Mouse (Mus musculus) hindbrain, embryonic 16.5 days (tissue): ENCODE results near the gene Senp2. TPM values are rescaled to one million over a fixed set of nuclear protein-coding genes. Genes with fewer than 3 reads are reported as not detected.

ENCODE experiments used
- ATAC-seq: fragments of 200-750 bp; cut with Nextera tagmentation; 2 replicates; pipeline ENCODE4 v1.8.0; 2017; ENCODE audit warnings: moderate TSS enrichment, moderate library complexity
- H3K27ac ChIP-seq: fragments of 300-500 bp; sonication (generic); 2 replicates; pipeline ENCODE4 v1.5.1; 2014; ENCODE audit warnings: low read depth, mild to moderate bottlenecking, control low read depth, low read length, moderate library complexity
- H3K27me3 ChIP-seq: fragments of 300-500 bp; sonication (generic); replicated peaks from 2 replicates; pipeline ENCODE4 v1.6.1; 2014; ENCODE audit warnings: low read length; ENCODE audit not compliant: control insufficient read depth, insufficient read depth
- H3K36me3 ChIP-seq: fragments of 300-500 bp; sonication (generic); 2 replicates; pipeline ENCODE4 v1.6.1; 2014; ENCODE audit warnings: mild to moderate bottlenecking, low read length, moderate library complexity, mixed read lengths; ENCODE audit not compliant: control insufficient read depth, insufficient read depth
- H3K4me1 ChIP-seq: fragments of 300-500 bp; sonication (generic); 2 replicates; pipeline ENCODE4 v1.6.1; 2014; ENCODE audit warnings: low read depth, low read length; ENCODE audit not compliant: control insufficient read depth, insufficient read depth
- H3K4me2 ChIP-seq: fragments of 300-500 bp; sonication (generic); 2 replicates; pipeline ENCODE4 v1.6.1; 2014; ENCODE audit warnings: mild to moderate bottlenecking, low read length, control low read depth, moderate library complexity
- H3K4me3 ChIP-seq: fragments of 300-500 bp; sonication (generic); 2 replicates; pipeline ENCODE4 v1.5.1; 2014; ENCODE audit warnings: mild to moderate bottlenecking, low read length, control low read depth, moderate library complexity
- H3K9ac ChIP-seq: fragments of 300-500 bp; sonication (generic); 2 replicates; pipeline ENCODE4 v1.6.1; 2014; ENCODE audit warnings: low read depth, mild to moderate bottlenecking, control low read depth, low read length, moderate library complexity
- H3K9me3 ChIP-seq: fragments of 300-500 bp; sonication (generic); 2 replicates; pipeline ENCODE4 v1.6.1; 2014; ENCODE audit warnings: mild to moderate bottlenecking, low read length, moderate library complexity; ENCODE audit not compliant: control insufficient read depth
- WGBS: fragments of 180-500 bp; shearing (Covaris S2); extraction: QIAGEN DNeasy Blood & Tissue Kit; methylation state at CpG from one replicate; pipeline ENCODE4 v1.1.7; 2014; 5-methylcytosine and 5-hydroxymethylcytosine counted together
- polyA plus RNA-seq: library from polyadenylated mRNA; unstranded; fragments of >200 nt; fragmentation: Nextera tagmentation; extraction: Ambion mirVana; gene quantifications from 2 replicates; pipeline ENCODE4 v1.2.1, GENCODE M21; 2015

The Senp2 gene
- polyA plus RNA-seq: 43.1 and 45.5 TPM in 2 replicates

DNA sequence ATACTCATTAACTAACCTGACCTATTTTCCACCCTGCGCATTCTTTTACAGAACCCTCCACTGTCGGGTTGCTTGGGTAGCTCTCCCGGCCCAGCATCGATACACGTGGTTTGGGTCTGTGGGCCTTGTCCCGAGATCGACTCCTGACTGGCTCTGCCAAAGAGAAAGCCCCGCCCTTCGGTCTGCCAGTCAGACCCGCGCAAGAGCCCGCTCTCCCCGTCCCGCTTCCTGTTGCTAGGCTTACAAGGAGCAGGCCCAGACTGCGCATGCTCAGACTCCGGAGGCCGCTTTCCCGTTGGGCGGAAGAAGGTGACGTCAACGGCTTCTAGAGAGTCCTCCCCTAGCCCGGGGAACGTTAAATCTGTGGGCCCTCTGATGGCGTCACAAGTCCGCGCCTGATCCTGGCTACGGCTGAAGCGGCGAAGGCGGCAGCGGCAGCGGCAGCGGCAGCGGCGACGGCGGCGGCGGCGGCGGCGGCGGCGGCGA lies at the start of gene Senp2:
Senp2 (plus strand) TSS at position 386 of the 486 bp plus-strand sequence.
- H3K4me3 ChIP-seq: peak within 1 kb of the TSS; percentile 97
- under 1% methylated on average over 38 of the region's 45 CpGs for WGBS
- H3K36me3 ChIP-seq: no peaks in the 10 kb centered on the region
- peaks cover 15% of the 10 kb centered on the region for H3K4me1 ChIP-seq
- peak within 1 kb of the TSS; percentile 85 for H3K9ac ChIP-seq
- peak within 1 kb of the TSS; percentile 81 for H3K27ac ChIP-seq
- H3K9me3 ChIP-seq: no peaks in the 10 kb centered on the region
- H3K4me2 ChIP-seq: peak within 1 kb of the TSS; percentile 66
- ATAC-seq: peak; percentile 100
- H3K27me3 ChIP-seq: no peaks in the 10 kb centered on the region

DNA sequence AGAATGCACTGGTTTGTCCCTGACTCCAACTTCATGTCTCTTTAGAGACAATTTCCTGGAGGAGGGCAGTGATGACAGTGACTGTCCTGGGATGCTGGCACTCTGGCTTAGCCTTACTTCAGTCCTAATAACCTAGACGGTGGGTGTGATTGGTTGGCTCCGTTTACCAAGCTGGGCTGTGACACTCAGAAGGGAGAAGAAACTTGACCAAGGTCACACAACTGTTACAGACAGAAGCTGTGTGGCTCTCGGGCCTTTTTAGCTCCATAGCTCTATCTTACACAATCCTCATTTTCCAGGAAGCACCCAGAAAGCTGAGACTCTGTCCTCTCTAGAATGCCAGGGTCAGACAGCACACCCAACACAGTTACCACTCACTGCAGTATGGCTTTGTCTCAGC lies 43.7 kb upstream of the Senp2 start:
- H3K9me3 ChIP-seq: no peaks in the 10 kb centered on the region
- H3K9ac ChIP-seq: no peak overlapping the region
- no peak overlapping the region for H3K4me2 ChIP-seq
- no peak for ATAC-seq
- H3K4me3 ChIP-seq: no peak overlapping the region
- no peak overlapping the region for H3K27ac ChIP-seq
- 92% methylated on average over 3 of the region's 3 CpGs for WGBS
- H3K36me3 ChIP-seq: no peaks in the 10 kb centered on the region
- H3K4me1 ChIP-seq: no peaks in the 10 kb centered on the region
- no peaks in the 10 kb centered on the region for H3K27me3 ChIP-seq

DNA sequence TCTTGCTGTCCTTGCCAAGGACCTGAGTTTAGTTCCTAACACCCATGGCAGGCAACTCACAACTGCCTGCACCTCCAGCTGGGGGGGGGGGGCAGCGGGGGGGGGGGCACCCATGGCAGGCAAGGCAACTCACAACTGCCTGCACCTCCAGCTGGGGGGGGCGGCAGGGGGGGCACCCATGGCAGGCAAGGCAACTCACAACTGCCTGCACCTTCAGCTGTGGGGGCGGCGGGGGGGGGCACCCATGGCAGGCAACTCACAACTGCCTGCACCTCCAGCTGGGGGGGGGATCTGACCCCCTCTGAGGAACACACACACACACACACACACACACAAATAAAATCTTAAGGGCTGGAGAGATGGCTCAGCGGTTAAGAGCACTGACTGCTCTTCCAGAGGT lies 39.4 kb upstream of the Senp2 start:
- no peak for ATAC-seq
- Histone ChIP-seq H3K9ac (no peak overlapping the region), H3K36me3 (no peaks in the 10 kb centered on the region), H3K4me2 (no peak overlapping the region), H3K9me3 (no peaks in the 10 kb centered on the region), H3K27ac (no peak overlapping the region), H3K4me1 (no peaks in the 10 kb centered on the region), H3K4me3 (no peak overlapping the region), H3K27me3 (no peaks in the 10 kb centered on the region)
- WGBS: 79% methylated on average over 4 of the region's 5 CpGs

DNA sequence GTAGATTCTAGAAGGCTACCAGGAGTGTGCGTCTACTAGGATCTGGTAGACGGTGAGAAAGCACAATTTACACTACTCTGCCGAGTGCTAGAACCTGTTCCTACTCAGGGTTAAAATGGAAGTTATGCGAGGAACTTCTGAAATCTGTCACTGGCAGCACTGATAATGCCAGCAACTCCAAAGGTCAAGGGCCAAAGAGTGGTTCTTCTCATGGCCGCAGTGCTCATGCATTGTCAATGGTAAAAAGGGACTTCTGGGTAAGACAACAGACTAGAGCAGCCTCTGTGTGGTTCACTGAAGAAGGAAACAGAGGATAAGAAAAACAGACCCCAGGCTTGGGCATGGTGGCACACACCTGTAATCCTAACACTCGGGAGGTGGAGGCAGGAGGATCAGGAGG lies 38.7 kb upstream of the Senp2 start:
- Histone ChIP-seq H3K4me3 (no peak overlapping the region), H3K27me3 (no peaks in the 10 kb centered on the region), H3K4me2 (no peak overlapping the region), H3K9ac (no peak overlapping the region), H3K36me3 (no peaks in the 10 kb centered on the region), H3K27ac (no peak overlapping the region), H3K9me3 (no peaks in the 10 kb centered on the region), H3K4me1 (no peaks in the 10 kb centered on the region)
- WGBS: 89% methylated on average over 6 of the region's 6 CpGs
- ATAC-seq: no peak

DNA sequence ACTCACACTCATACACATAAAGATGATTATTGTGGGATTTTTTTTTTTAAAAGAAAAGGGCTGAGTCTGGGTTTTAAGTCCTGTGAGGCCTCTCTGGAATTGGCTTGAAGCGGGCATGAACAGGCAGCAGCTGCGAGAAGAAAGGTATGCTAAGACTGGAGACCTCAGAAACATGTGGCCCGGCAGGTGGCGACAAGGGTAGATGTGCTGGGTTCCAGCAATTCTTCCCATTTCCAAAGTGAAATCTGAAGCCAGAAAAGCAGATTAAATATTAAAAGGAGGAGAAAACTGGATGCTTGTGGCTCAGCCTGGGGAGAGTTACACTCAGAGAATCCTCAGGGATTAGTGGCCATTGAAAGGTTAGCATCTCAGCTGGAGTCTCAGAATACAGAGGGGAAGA lies 37.8 kb upstream of the Senp2 start:
- ATAC-seq: no peak
- H3K27ac ChIP-seq: no peak overlapping the region
- H3K9me3 ChIP-seq: no peaks in the 10 kb centered on the region
- no peak overlapping the region for H3K9ac ChIP-seq
- WGBS: 75% methylated on average over 4 of the region's 4 CpGs
- no peak overlapping the region for H3K4me3 ChIP-seq
- no peaks in the 10 kb centered on the region for H3K27me3 ChIP-seq
- H3K4me1 ChIP-seq: peaks cover 4% of the 10 kb centered on the region; the same call in 1 of the 2 replicates
- H3K4me2 ChIP-seq: no peak overlapping the region
- no peaks in the 10 kb centered on the region for H3K36me3 ChIP-seq

DNA sequence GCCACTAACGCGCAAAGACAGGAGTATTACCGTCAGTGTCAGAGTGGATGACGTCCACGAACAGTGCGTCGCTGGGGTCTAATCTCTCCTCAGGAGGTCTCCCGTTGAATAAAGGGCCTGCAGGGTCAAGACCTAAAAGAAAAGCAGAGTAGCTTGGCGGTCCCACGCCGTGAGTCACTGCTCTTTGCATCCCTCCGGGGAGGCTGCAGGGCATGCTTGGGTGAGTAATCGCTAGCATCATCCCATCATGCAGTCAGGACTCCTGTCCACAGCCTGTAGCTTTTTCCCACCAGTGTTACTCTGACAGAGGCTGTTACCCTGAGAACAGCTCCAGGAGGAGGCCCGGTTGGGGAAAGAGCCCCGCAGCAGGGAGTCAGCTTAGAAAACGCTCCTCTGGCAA lies 33.1 kb upstream of the Senp2 start:
- Histone ChIP-seq H3K4me3 (peak overlapping the region; percentile 14), H3K27ac (no peak overlapping the region), H3K4me2 (peak overlapping the region; percentile 49), H3K9ac (peak overlapping the region; percentile 35; the same call in 1 of the 2 replicates), H3K27me3 (no peaks in the 10 kb centered on the region), H3K36me3 (no peaks in the 10 kb centered on the region), H3K9me3 (no peaks in the 10 kb centered on the region), H3K4me1 (peaks cover 4% of the 10 kb centered on the region; the same call in 1 of the 2 replicates)
- no peak for ATAC-seq
- WGBS: under 1% methylated on average over 16 of the region's 16 CpGs

DNA sequence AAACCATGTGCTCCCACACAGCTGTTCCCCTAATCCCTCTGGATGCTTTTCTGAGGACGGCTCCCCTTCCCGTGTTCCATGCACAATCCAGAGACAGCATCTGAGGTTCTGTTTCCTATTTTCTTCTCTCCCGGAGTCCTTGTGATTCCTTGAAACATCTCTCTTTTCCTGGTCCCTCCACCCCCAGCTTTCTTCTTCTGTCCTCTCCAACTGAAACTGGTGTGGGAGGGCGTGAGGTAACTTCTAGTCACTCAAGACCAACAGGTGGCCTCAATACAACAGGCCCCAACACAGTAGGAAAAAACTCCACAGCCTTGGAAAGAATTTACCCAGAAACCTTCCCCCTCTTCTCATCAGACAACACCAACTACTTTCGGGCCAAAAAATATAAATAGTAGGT lies 31.9 kb upstream of the Senp2 start:
- Histone ChIP-seq H3K9ac (no peak overlapping the region), H3K4me3 (no peak overlapping the region), H3K27ac (no peak overlapping the region), H3K9me3 (no peaks in the 10 kb centered on the region), H3K27me3 (no peaks in the 10 kb centered on the region), H3K36me3 (no peaks in the 10 kb centered on the region), H3K4me2 (no peak overlapping the region), H3K4me1 (peaks cover 4% of the 10 kb centered on the region; the same call in 1 of the 2 replicates)
- 77% methylated on average over 5 of the region's 5 CpGs for WGBS
- no peak for ATAC-seq

- H3K36me3 ChIP-seq: no peaks in the 10 kb centered on the region
- no peaks in the 10 kb centered on the region for H3K9me3 ChIP-seq
- no peak overlapping the region for H3K27ac ChIP-seq
- H3K4me2 ChIP-seq: no peak overlapping the region
- H3K9ac ChIP-seq: no peak overlapping the region
- H3K4me3 ChIP-seq: no peak overlapping the region
- no peaks in the 10 kb centered on the region for H3K4me1 ChIP-seq
- ATAC-seq: no peak
- WGBS: 96% methylated on average over 9 of the region's 9 CpGs
- H3K27me3 ChIP-seq: no peaks in the 10 kb centered on the region
These were observed 26.1 kb upstream of the Senp2 start for GRCm38 (mm10) chr16:21983146-21983545.

- 93% methylated on average over 4 of the region's 4 CpGs for WGBS
- H3K4me1 ChIP-seq: no peaks in the 10 kb centered on the region
- H3K4me2 ChIP-seq: no peak overlapping the region
- no peaks in the 10 kb centered on the region for H3K9me3 ChIP-seq
- H3K27ac ChIP-seq: no peak overlapping the region
- H3K9ac ChIP-seq: no peak overlapping the region
- no peaks in the 10 kb centered on the region for H3K27me3 ChIP-seq
- no peak for ATAC-seq
- no peak overlapping the region for H3K4me3 ChIP-seq
- no peaks in the 10 kb centered on the region for H3K36me3 ChIP-seq
These were observed 25.7 kb upstream of the Senp2 start for GRCm38 (mm10) chr16:21983581-21983980.

- 86% methylated on average over 12 of the region's 12 CpGs for WGBS
- no peaks in the 10 kb centered on the region for H3K27me3 ChIP-seq
These were observed 25.2 kb upstream of the Senp2 start for GRCm38 (mm10) chr16:21984091-21984490.

More at GRCm38 (mm10) chr16:21984091-21984490, 25.2 kb upstream of the Senp2 start:
- no peak overlapping the region for H3K4me2 ChIP-seq
- H3K9me3 ChIP-seq: no peaks in the 10 kb centered on the region
- H3K4me1 ChIP-seq: no peaks in the 10 kb centered on the region
- no peaks in the 10 kb centered on the region for H3K36me3 ChIP-seq
- H3K4me3 ChIP-seq: no peak overlapping the region
- no peak for ATAC-seq
- no peak overlapping the region for H3K27ac ChIP-seq
- no peak overlapping the region for H3K9ac ChIP-seq
